Mouse (Mus musculus) CD4-positive, CD25-positive, alpha-beta regulatory T cell, adult 9 weeks (primary cell): ENCODE results near the gene Usp43. TPM values are rescaled to one million over a fixed set of nuclear protein-coding genes. Genes with fewer than 3 reads are reported as not detected.

ENCODE experiments used
- polyA plus RNA-seq: library from polyadenylated mRNA; unstranded; fragments of 100-300 nt; shearing (Covaris generic); gene quantifications from one replicate; pipeline ENCODE4 v1.2.1, GENCODE M21; 2017

Gene Usp43
- polyA plus RNA-seq = not detected

DNA sequence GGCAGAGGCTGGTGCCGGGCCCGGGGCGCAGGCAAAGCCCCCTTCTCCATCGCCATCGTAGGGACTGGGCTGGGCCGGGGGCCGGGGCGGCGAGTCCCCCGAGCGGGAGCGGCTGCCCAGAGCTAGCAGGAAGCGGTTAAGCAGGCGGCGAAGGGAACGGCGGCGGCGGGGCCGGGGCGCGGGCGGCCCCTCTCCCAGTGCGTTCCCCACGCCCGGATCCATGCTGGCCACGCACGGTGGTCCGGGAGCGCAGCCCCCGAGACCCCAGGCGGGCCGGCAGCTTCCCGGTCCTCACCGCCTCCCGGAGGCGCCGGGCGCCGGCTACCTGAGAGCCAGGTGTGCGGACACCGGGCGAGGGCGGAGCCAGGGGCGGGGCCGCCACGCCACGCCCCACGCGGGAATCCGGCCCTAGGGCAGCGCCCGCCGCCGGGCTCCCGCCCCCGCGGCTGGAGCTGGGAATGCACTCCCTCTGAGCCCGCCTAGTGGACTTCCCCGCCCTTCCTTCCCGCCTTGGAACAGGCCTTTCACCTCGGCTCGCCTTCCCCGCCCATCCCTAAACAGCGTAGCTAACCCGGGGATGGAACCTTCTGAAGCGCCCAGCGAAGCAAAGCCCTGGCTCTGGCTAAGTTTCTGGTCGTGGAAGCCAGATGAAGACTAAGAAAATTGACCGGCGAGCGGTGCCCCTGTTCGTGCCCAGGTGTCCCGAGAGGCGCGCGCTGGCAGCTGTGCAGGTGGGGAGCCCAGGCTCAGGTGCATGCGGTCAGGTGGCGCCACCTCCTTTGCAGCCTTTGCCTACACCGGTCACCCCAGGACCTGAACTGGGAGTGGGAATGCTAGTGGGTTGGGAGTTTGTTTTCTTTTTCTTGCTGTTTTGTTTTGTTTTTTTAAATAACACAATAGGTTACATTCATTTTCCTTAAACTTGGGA lies at the start of gene Usp43:
TSS of gene Usp43 (minus strand) at position 327 of the 928 bp plus-strand sequence.

DNA sequence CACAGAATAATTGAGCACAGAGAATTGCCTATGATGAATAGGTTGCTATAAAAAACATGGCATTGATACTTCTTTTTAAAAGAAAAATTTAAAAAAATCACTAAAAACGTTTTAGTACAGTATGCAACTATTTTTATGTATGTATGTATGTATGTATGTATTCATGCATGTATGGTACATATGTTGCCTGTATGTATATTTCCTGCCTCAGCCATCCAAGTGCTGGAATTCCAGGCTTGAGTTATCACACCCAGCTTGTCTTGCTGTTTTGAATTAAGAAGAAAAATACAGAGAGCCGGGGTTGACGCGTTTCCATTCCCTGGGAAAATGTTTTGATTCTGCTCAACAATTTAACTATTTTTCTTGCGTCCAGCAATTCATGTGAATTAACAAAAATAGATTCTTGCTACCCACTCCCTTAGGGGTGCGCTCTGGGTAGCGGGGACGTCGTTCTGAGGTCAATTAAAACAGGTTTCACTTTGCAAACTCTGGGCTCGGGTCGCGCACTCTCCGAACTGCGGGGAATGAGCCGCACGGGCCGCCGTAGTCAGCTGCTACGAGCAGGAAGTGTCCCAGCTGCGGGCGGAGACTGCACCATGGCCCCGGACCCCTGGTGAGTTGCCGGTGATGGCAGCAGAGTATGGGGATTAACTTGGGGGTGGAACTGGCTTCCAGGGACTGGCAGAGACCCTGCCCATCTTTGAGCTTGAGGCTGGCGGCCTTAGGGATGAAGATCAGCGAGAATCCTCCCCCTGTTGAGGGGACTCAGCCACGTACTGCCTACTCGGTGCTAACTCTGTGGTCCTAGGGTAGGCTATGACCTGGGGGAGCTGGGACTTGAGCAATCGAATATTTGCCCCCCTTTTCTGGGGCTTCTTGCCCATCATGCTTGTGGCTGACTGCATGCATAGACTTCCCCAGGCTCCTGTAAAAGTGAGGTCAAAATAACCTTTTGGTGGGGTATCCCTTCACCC lies 44.2 kb upstream of the Usp43 start, which contains the start of gene Stx8:
TSS of gene Stx8 (plus strand) at position 289 of the 974 bp plus-strand sequence.

DNA sequence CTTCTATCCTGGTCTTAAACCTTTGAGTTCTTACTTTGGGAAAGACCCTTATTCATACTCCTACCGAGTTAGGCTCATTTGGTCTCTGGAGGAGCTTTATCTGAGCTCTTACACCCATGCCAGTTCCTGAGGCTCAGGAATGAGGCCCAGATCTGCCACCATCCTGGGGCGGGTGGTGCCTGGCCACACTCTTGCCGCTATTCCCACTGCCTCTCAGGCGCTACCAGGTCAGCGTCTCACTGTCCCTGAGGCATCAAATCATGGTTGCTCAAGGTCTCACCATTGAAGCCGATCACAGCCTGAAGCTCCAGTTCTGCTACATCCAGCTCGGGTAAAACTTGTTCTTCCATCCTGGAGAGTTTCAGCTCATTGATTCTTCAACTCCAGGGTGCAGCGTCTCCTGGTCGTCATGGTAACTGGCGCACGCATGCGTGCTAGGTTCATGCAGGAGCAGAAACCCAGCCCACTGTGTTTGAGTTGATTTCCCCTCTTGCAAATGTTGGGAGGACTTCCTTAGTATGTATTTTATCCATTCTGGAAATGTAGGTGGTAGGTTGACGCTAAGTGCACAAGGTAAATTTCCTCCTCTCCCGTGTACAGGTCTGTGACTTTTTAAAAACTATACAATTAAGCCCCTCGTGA lies 43.4 kb upstream of the Usp43 start, which contains the start of gene Cfap52:
TSS of gene Cfap52 (minus strand) at position 410 of the 642 bp plus-strand sequence.

Other genes with a start within 250 kb of the Usp43 start
- gene Rcvrn, start 226.8 kb downstream of the Usp43 start, polyA plus RNA-seq = not detected
- not detected for gene Glp2r, start 151.0 kb downstream of the Usp43 start, polyA plus RNA-seq
- not detected for gene Gsg1l2, start 147.5 kb downstream of the Usp43 start, polyA plus RNA-seq
- not detected for gene Dhrs7c, start 124.0 kb downstream of the Usp43 start, polyA plus RNA-seq
- not detected for gene Cfap52, start 43.5 kb upstream of the Usp43 start, polyA plus RNA-seq
- gene Stx8, start 44.0 kb upstream of the Usp43 start, polyA plus RNA-seq = 89.0 TPM